Mouse (Mus musculus): ENCODE data around the gene Cenpb. TPM values are rescaled to one million over a fixed set of nuclear protein-coding genes. Genes with fewer than 3 reads are reported as not detected.

Gene Cenpb
- polyA plus RNA-seq, 1 experiment from 2014 or later = 14.9 TPM

- peaks cover 8% of the 10 kb centered on the region for H3K4me1 ChIP-seq (replicated peaks)
- no peaks in the 10 kb centered on the region for H3K27me3 ChIP-seq
- H3K9ac ChIP-seq (replicated peaks) = peak overlapping the region; percentile 67
- H3K4me3 ChIP-seq (replicated peaks) = peak overlapping the region; percentile 59
- peak overlapping the region; percentile 85 for H3K27ac ChIP-seq
- H3K4me2 ChIP-seq = peak overlapping the region; percentile 69
- H3K36me3 ChIP-seq = peaks cover 22% of the 10 kb centered on the region
- H3K9me3 ChIP-seq = no peaks in the 10 kb centered on the region
- peak; percentile 97 for ATAC-seq (ENCODE audit: insufficient number of reproducible peaks, insufficient read depth, low FRiP score, low TSS enrichment, low read depth)
- WGBS = 2% methylated on average over 50 of the region's 50 CpGs
Observed at GRCm38 (mm10) chr2:131209969-131210792, 30.3 kb upstream of the Cenpb start.

GRCm38 (mm10) chr2:131209125-131209795 lies 29.4 kb upstream of the Cenpb start:
- H3K9ac ChIP-seq (replicated peaks) = peak overlapping the region; percentile 67; the same call in 1 of the 2 replicates
- H3K27me3 ChIP-seq = no peaks in the 10 kb centered on the region
- peak overlapping the region; percentile 69 for H3K4me2 ChIP-seq
- peak overlapping the region; percentile 85; the same call in 1 of the 2 replicates for H3K27ac ChIP-seq
- peaks cover 16% of the 10 kb centered on the region for H3K36me3 ChIP-seq
- peaks cover 14% of the 10 kb centered on the region for H3K4me1 ChIP-seq (replicated peaks)
- no peak for ATAC-seq (ENCODE audit: insufficient number of reproducible peaks, insufficient read depth, low FRiP score, low TSS enrichment, low read depth)
- H3K4me3 ChIP-seq (replicated peaks) = peak overlapping the region; percentile 59
- no peaks in the 10 kb centered on the region for H3K9me3 ChIP-seq
- 74% methylated on average over 4 of the region's 4 CpGs for WGBS

GRCm38 (mm10) chr2:131208356-131208755 lies 28.5 kb upstream of the Cenpb start:
- ATAC-seq (ENCODE audit: insufficient number of reproducible peaks, insufficient read depth, low FRiP score, low TSS enrichment, low read depth) = no peak
- no peak overlapping the region for H3K4me2 ChIP-seq
- no peaks in the 10 kb centered on the region for H3K9me3 ChIP-seq
- 89% methylated on average over 2 of the region's 2 CpGs for WGBS
- H3K27me3 ChIP-seq = no peaks in the 10 kb centered on the region
- H3K27ac ChIP-seq = no peak overlapping the region
- H3K4me3 ChIP-seq (replicated peaks) = no peak overlapping the region
- H3K36me3 ChIP-seq = peaks cover 10% of the 10 kb centered on the region
- no peak overlapping the region for H3K9ac ChIP-seq (replicated peaks)
- peaks cover 14% of the 10 kb centered on the region for H3K4me1 ChIP-seq (replicated peaks)

DNA sequence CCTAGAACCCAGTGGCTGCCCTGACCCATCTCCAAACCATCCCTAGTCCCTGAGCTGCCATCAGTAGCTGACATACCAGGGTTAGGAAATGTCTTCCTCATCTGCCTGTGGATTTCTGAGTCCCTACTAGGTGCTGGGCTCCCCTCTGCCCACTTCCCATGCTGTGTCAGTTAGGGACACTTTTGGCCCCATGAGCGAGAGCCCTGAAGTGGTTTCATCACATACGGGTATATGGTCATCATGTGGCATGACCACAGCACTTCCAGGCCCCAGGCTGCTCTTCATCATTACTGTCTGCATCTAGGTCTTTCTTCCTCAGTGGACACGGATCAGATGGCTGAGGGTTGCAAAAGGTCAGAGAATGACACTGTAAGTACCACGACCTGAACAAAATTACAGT lies 26.9 kb upstream of the Cenpb start, which contains the start of gene Ap5s1:
TSS of gene Ap5s1 (plus strand) at position 301 of the 400 bp plus-strand sequence.
- no peak within 1 kb of the TSS for H3K4me2 ChIP-seq
- no peaks in the 10 kb centered on the region for H3K27me3 ChIP-seq
- 75% methylated on average over 4 of the region's 4 CpGs for WGBS
- no peak within 1 kb of the TSS for H3K9ac ChIP-seq (replicated peaks)
- H3K27ac ChIP-seq = no peak within 1 kb of the TSS
- no peak within 1 kb of the TSS for H3K4me3 ChIP-seq (replicated peaks)
- H3K9me3 ChIP-seq = no peaks in the 10 kb centered on the region
- ATAC-seq (ENCODE audit: insufficient number of reproducible peaks, insufficient read depth, low FRiP score, low TSS enrichment, low read depth) = no peak
- H3K36me3 ChIP-seq = no peaks in the 10 kb centered on the region
- H3K4me1 ChIP-seq (replicated peaks) = peaks cover 14% of the 10 kb centered on the region

- H3K4me2 ChIP-seq = no peak overlapping the region
- whole genome bisulfite sequencing = 80% methylated on average over 8 of the region's 8 CpGs
- H3K9me3 ChIP-seq = no peaks in the 10 kb centered on the region
- H3K4me3 ChIP-seq (replicated peaks) = no peak overlapping the region
- no peak for ATAC-seq (ENCODE audit: insufficient number of reproducible peaks, insufficient read depth, low FRiP score, low TSS enrichment, low read depth)
- no peaks in the 10 kb centered on the region for H3K27me3 ChIP-seq
- H3K4me1 ChIP-seq (replicated peaks) = peaks cover 7% of the 10 kb centered on the region
- no peak overlapping the region for H3K9ac ChIP-seq (replicated peaks)
- H3K36me3 ChIP-seq = no peaks in the 10 kb centered on the region; the same call in 1 of the 2 replicates
- no peak overlapping the region for H3K27ac ChIP-seq
Observed at GRCm38 (mm10) chr2:131205521-131206182, 25.8 kb upstream of the Cenpb start.

DNA sequence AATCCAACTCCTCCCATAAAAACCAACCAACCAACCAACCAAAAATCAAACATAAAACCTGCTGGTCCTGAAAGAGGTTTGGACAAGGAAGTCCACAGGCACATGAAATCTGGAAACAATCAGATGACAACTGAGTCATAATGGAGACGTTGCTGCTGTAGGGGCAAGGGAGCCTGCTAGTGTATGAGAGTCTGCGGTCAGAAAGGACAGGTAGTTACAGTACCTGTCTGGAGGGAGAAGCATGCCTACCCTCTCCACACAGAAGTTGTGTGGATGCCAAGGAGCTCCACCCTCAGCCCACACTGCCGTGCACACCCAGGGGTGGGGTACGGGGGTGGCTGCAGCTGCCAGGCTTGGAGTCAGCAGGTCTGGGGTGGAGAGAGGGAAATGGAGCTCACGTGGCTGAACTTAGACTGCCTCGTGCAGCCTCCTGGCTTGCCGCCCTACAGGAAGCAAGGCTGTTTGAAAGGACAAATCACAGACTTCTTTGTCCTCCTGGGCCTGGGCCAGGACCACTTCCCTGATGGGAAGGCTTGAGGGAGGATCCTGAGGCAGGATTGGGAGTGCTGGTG lies 24.6 kb upstream of the Cenpb start:
- ATAC-seq (ENCODE audit: insufficient number of reproducible peaks, insufficient read depth, low FRiP score, low TSS enrichment, low read depth) = peak; percentile 57; the same call in 1 of the 2 replicates
- no peaks in the 10 kb centered on the region for H3K27me3 ChIP-seq
- 49% methylated on average over 7 of the region's 7 CpGs for WGBS
- no peak overlapping the region for H3K4me3 ChIP-seq (replicated peaks)
- peaks cover 7% of the 10 kb centered on the region for H3K4me1 ChIP-seq (replicated peaks)
- H3K9me3 ChIP-seq = no peaks in the 10 kb centered on the region
- peak overlapping the region; percentile 60 for H3K27ac ChIP-seq
- H3K9ac ChIP-seq (replicated peaks) = no peak overlapping the region
- 0 out of 2 replicates have a peak overlapping the region, but pooled peaks have one; percentile 23 for H3K4me2 ChIP-seq
- peaks cover 8% of the 10 kb centered on the region; the same call in 1 of the 2 replicates for H3K36me3 ChIP-seq

- 79% methylated on average over 6 of the region's 6 CpGs for WGBS
- Histone ChIP-seq H3K9me3 (no peaks in the 10 kb centered on the region), H3K4me1 (replicated peaks) (peaks cover 7% of the 10 kb centered on the region; the same call in 1 of the 2 replicates), H3K27ac (0 out of 2 replicates have a peak overlapping the region, but pooled peaks have one; percentile 37), H3K9ac (replicated peaks) (no peak overlapping the region), H3K36me3 (peaks cover 14% of the 10 kb centered on the region; the same call in 1 of the 2 replicates), H3K4me2 (no peak overlapping the region), H3K27me3 (no peaks in the 10 kb centered on the region), H3K4me3 (replicated peaks) (no peak overlapping the region)
- ATAC-seq (ENCODE audit: insufficient number of reproducible peaks, insufficient read depth, low FRiP score, low TSS enrichment, low read depth) = no peak
Observed at GRCm38 (mm10) chr2:131203816-131204409, 24.0 kb upstream of the Cenpb start.

DNA sequence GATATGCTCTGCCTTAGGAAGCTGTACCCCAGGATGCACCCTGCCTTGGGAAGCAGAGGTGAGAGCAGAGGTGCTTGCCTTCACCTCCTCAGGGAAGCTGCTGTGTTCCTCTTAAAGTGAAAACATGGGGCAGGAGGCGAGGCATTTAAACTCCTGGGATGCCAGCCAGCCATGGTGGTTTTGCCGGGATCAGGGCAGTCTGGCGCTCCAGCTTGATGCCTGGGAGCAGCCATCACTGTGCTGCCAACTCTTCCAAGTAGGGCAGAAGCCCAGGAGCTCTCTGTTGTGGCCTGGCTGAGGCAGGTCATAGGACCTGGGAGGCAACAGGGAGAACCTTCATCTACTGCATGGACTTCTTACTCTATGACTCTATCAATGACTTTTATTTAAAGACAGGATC lies 21.4 kb upstream of the Cenpb start:
- H3K27ac ChIP-seq = no peak overlapping the region
- WGBS = 84% methylated on average over 3 of the region's 3 CpGs
- no peak for ATAC-seq (ENCODE audit: insufficient number of reproducible peaks, insufficient read depth, low FRiP score, low TSS enrichment, low read depth)

DNA sequence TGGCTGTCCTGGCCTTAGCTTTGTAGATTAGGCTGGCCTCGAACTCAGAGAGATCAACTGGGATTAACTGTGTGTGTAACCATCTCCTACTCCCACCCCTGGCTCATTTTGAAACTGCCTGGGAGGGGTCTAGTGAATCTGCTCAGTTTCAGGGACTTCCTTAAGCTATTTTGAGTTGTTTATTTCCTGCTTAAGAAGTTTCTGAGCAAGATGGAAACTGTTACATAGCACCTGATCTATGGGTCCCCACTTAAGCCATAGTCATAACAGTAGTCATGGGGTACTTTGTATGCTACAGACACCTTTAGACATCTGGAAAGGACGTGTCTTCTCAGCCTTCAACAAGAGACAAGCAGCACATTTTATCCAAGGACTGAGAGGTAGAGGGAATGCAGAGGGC lies 20.8 kb upstream of the Cenpb start:
- H3K27me3 ChIP-seq = no peaks in the 10 kb centered on the region
- H3K36me3 ChIP-seq = peaks cover 43% of the 10 kb centered on the region
- no peaks in the 10 kb centered on the region for H3K9me3 ChIP-seq

More for the DNA sequence above, 21.4 kb upstream of the Cenpb start:
- H3K4me3 ChIP-seq (replicated peaks) = no peak overlapping the region
- peaks cover 38% of the 10 kb centered on the region for H3K36me3 ChIP-seq
- H3K4me2 ChIP-seq = no peak overlapping the region
- H3K9me3 ChIP-seq = no peaks in the 10 kb centered on the region
- H3K9ac ChIP-seq (replicated peaks) = no peak overlapping the region
- no peaks in the 10 kb centered on the region for H3K27me3 ChIP-seq
- H3K4me1 ChIP-seq (replicated peaks) = peaks cover 7% of the 10 kb centered on the region; the same call in 1 of the 2 replicates

DNA sequence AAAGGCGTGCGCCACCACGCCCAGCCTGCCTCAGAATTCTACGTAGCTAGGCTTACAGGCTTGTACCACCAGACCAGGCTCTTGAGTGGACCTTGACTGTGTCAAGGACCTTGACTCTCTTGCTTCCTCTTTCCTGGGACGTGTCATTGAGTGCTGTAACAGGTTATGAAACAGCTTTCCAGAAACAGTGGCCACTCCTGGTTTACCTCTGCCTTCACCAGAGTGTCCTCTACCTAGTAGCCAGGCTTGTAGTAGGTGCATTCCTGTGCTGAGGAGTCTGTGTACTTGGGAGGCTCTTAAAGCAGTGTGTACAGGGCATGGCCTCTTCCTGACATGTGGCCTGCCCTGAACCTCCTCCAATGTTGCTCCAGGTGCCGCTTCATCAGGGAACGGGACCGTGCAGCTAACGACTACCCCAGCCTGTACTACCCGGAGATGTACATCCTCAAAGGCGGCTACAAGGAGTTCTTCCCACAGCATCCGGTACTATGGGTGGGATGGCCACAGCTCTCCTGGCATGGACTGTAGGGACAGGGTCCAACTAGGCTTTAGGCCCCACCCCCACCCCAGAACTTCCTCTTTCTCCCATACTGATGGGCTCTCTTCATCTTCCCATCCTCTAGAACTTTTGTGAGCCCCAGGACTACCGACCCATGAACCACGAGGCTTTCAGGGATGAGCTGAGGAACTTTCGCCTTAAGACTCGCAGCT lies 16.9 kb upstream of the Cenpb start:
- ATAC-seq (ENCODE audit: insufficient number of reproducible peaks, insufficient read depth, low FRiP score, low TSS enrichment, low read depth) = no peak
- H3K4me1 ChIP-seq (replicated peaks) = no peaks in the 10 kb centered on the region
- H3K9ac ChIP-seq (replicated peaks) = no peak overlapping the region
- H3K4me2 ChIP-seq = no peak overlapping the region
- H3K27ac ChIP-seq = no peak overlapping the region
- no peaks in the 10 kb centered on the region for H3K27me3 ChIP-seq
- WGBS = 90% methylated on average over 16 of the region's 16 CpGs
- no peak overlapping the region for H3K4me3 ChIP-seq (replicated peaks)
- no peaks in the 10 kb centered on the region for H3K9me3 ChIP-seq
- H3K36me3 ChIP-seq = peaks cover 81% of the 10 kb centered on the region

More for the DNA sequence above, 20.8 kb upstream of the Cenpb start:
- no peak overlapping the region for H3K9ac ChIP-seq (replicated peaks)
- H3K4me2 ChIP-seq = no peak overlapping the region
- no peak for ATAC-seq (ENCODE audit: insufficient number of reproducible peaks, insufficient read depth, low FRiP score, low TSS enrichment, low read depth)
- no peak overlapping the region for H3K27ac ChIP-seq
- H3K4me1 ChIP-seq (replicated peaks) = peaks cover 7% of the 10 kb centered on the region; the same call in 1 of the 2 replicates
- H3K4me3 ChIP-seq (replicated peaks) = no peak overlapping the region
- 74% methylated on average over 2 of the region's 2 CpGs for WGBS
